ENCODE assay signal across 23 mouse cellular contexts in genomic region chr11:108178802-108179201, GRCm38 (mm10).
DNase-seq lines count a peak whose midpoint lies in the region; ATAC-seq and TF ChIP-seq lines count a peak whose summit lies in the region.
"Had no signal": no experiment of that assay in that cellular context is flagged by ENCODE, and none has a peak within 500 bp of the region (broad histone marks: within the 10 kb centered on the region; RNA-seq: fewer than 3 reads in every experiment).

No protein-coding gene starts in this region.

- no peak overlapping the region for H3K4me2 ChIP-seq in forebrain, embryonic 12.5 days
- H3K4me2 ChIP-seq: heart, embryonic 15.5 days; liver, embryonic 12.5 days had no signal

- 0 out of 2 replicates have a peak, but pooled peaks have one; percentile 15 for ATAC-seq in common myeloid progenitor, adult 5-6 weeks (replicated peaks; ENCODE audit: low read depth, poor library complexity, severe bottlenecking)
- no peak for ATAC-seq in forebrain, embryonic 12.5 days (ENCODE audit: low FRiP score)
- ATAC-seq: liver, embryonic 12.5 days had no signal

- peaks cover 20% of the 10 kb centered on the region for H3K4me1 ChIP-seq in forebrain, embryonic 12.5 days
- H3K4me1 ChIP-seq in limb, embryonic 10.5 days: no peaks in the 10 kb centered on the region
- H3K4me1 ChIP-seq: liver, embryonic 12.5 days had no signal

- H3K27me3 ChIP-seq in forebrain, embryonic 12.5 days: no peaks in the 10 kb centered on the region
- no peaks in the 10 kb centered on the region for H3K27me3 ChIP-seq in limb, embryonic 10.5 days (ENCODE audit: low read depth, poor library complexity, severe bottlenecking)
- H3K27me3 ChIP-seq: heart, embryonic 15.5 days; liver, embryonic 12.5 days had no signal

- 88% methylated on average over 5 of the region's 5 CpGs for WGBS in forebrain, embryonic 12.5 days
- 83% methylated on average over 5 of the region's 5 CpGs for WGBS in limb, embryonic 10.5 days

- H3K27ac ChIP-seq in forebrain, embryonic 12.5 days: no peak overlapping the region
- no peak overlapping the region for H3K27ac ChIP-seq in layer of hippocampus, adult 2 months
- no peak overlapping the region for H3K27ac ChIP-seq in limb, embryonic 10.5 days
- H3K27ac ChIP-seq: embryonic facial prominence, embryonic 10.5 days; heart, embryonic 15.5 days; liver, embryonic 12.5 days; midbrain, embryonic 10.5 days had no signal

- no peaks in the 10 kb centered on the region for H3K9me3 ChIP-seq in forebrain, embryonic 12.5 days
- no peaks in the 10 kb centered on the region for H3K9me3 ChIP-seq in limb, embryonic 10.5 days (replicated peaks)
- H3K9me3 ChIP-seq: embryonic facial prominence, embryonic 10.5 days; heart, embryonic 15.5 days; liver, embryonic 12.5 days; midbrain, embryonic 10.5 days had no signal

- DNase-seq in spleen, adult 12 weeks (ENCODE audit: low spot score): peak; percentile 4
- DNase-seq in spleen, postnatal 14 days (ENCODE audit: low spot score in 2 of 2): no peak
- DNase-seq in CD4-positive, CD25-positive, alpha-beta regulatory T cell, adult 2 months (ENCODE audit: low read depth, low spot score): peak; percentile 66
- peak; percentile 63 for DNase-seq in naive thymus-derived CD4-positive, alpha-beta T cell, adult 2 months (ENCODE audit: low read depth)
- DNase-seq in layer of hippocampus, adult 2 months (ENCODE audit: low spot score in 2 of 2): no peak
- DNase-seq in limb, embryonic 10.5 days (ENCODE audit: low spot score): no peak
- DNase-seq: adrenal gland, postnatal 25 days; cerebellum, adult 11-12 months; cerebellum, postnatal 14 days; heart, postnatal 4 days; kidney, adult 8-10 months; kidney, postnatal 14 days; layer of hippocampus, adult 9-11 months; lung, adult 2 months; lung, postnatal 36 days; right cerebral cortex, postnatal 4 days; thymus, postnatal 25 days had no signal

- no peak for TF ChIP-seq CTCF in layer of hippocampus, adult 2 months (conservative IDR thresholded peaks at IDR 0.05)

- H3K9ac ChIP-seq in forebrain, embryonic 12.5 days: no peak overlapping the region
- H3K9ac ChIP-seq: heart, embryonic 15.5 days; liver, embryonic 12.5 days had no signal

- H3K4me3 ChIP-seq in forebrain, embryonic 12.5 days (replicated peaks): no peak overlapping the region
- H3K4me3 ChIP-seq in layer of hippocampus, adult 2 months: no peak overlapping the region
- no peak overlapping the region for H3K4me3 ChIP-seq in limb, embryonic 10.5 days
- H3K4me3 ChIP-seq: embryonic facial prominence, embryonic 10.5 days; heart, embryonic 15.5 days; liver, embryonic 12.5 days; midbrain, embryonic 10.5 days had no signal

- H3K36me3 ChIP-seq in forebrain, embryonic 12.5 days (replicated peaks): no peaks in the 10 kb centered on the region
- H3K36me3 ChIP-seq in limb, embryonic 10.5 days: no peaks in the 10 kb centered on the region
- H3K36me3 ChIP-seq: embryonic facial prominence, embryonic 10.5 days; heart, embryonic 15.5 days; liver, embryonic 12.5 days; midbrain, embryonic 10.5 days had no signal

Comparison
In these comparisons a context has a peak if more than half of its experiments do, and no peak if none do; other contexts are left out.
1. DNase-seq: peak in spleen, adult 12 weeks (single experiment), CD4-positive, CD25-positive, alpha-beta regulatory T cell, adult 2 months (single experiment) and naive thymus-derived CD4-positive, alpha-beta T cell, adult 2 months (single experiment); none in spleen, postnatal 14 days (0 of 2), layer of hippocampus, adult 2 months (0 of 2) and limb, embryonic 10.5 days (single experiment).